Mouse (Mus musculus) liver, postnatal 0 days (tissue): ENCODE measurements around the gene Palmd. TPM values are rescaled to one million over a fixed set of nuclear protein-coding genes. Genes with fewer than 3 reads are reported as not detected.
A peak's percentile ranks its signal among the peaks of the same experiment; 100 is the strongest.

Source experiments
- ATAC-seq: fragments of 200-750 bp; cut with Nextera tagmentation; 2 replicates; pipeline ENCODE4 v1.8.0; 2017; ENCODE audit warnings: mild to moderate bottlenecking, moderate library complexity
- DNase-seq: peaks from one replicate; pipeline ENCODE4 v3.0.0-alpha.2; 2016
- H3K27ac ChIP-seq: fragments of 300-500 bp; sonication (generic); 2 replicates; pipeline ENCODE4 v1.5.1; 2014; ENCODE audit warnings: antibody characterized with exemption, moderate library complexity, mild to moderate bottlenecking, low read depth
- H3K27me3 ChIP-seq: fragments of 300-500 bp; sonication (generic); 2 replicates; pipeline ENCODE4 v1.6.1; 2014; ENCODE audit warnings: low read length, control low read depth, mixed read lengths; ENCODE audit not compliant: insufficient read depth
- H3K36me3 ChIP-seq: fragments of 300-500 bp; sonication (generic); replicated peaks from 2 replicates; pipeline ENCODE4 v1.6.1; 2014; ENCODE audit warnings: mild to moderate bottlenecking, control low read depth, low read length, moderate library complexity, mixed read lengths; ENCODE audit not compliant: insufficient read depth
- H3K4me1 ChIP-seq: fragments of 300-500 bp; sonication (generic); 2 replicates; pipeline ENCODE4 v1.6.1; 2014; ENCODE audit warnings: antibody characterized with exemption, mild to moderate bottlenecking, control low read depth; ENCODE audit not compliant: insufficient read depth
- H3K4me2 ChIP-seq: fragments of 300-500 bp; sonication (generic); 2 replicates; pipeline ENCODE4 v1.6.1; 2014; ENCODE audit warnings: low read depth, mild to moderate bottlenecking, low read length, moderate library complexity, mixed read lengths
- H3K4me3 ChIP-seq: fragments of 300-500 bp; sonication (generic); 2 replicates; pipeline ENCODE4 v1.5.1; 2014; ENCODE audit warnings: low read depth, low read length
- H3K9ac ChIP-seq: fragments of 300-500 bp; sonication (generic); replicated peaks from 2 replicates; pipeline ENCODE4 v1.6.1; 2014; ENCODE audit warnings: mild to moderate bottlenecking, moderate library complexity
- H3K9me3 ChIP-seq: fragments of 300-500 bp; sonication (generic); 2 replicates; pipeline ENCODE4 v1.6.1; 2016; ENCODE audit warnings: mild to moderate bottlenecking, control low read depth, low read length, mixed read lengths
- CTCF ChIP-seq: sonication (generic); IDR thresholded peaks from 2 replicates; pipeline ENCODE4 v1.5.1; 2016; ENCODE audit warnings: antibody characterized with exemption, low read depth
- EP300 ChIP-seq: IDR thresholded peaks from 2 replicates; pipeline ENCODE4 v1.6.1; 2016; ENCODE audit warnings: antibody characterized with exemption, low read depth, mild to moderate bottlenecking
- WGBS: fragments of 180-500 bp; shearing (Covaris S2); extraction: QIAGEN DNeasy Blood & Tissue Kit; methylation state at CpG from one replicate; pipeline ENCODE4 v1.1.7; 2014; ENCODE audit not compliant: insufficient replicate concordance; 5-methylcytosine and 5-hydroxymethylcytosine counted together
- polyA plus RNA-seq: library from polyadenylated mRNA; unstranded; fragments of >200 nt; fragmentation: Nextera tagmentation; extraction: Ambion mirVana; gene quantifications from 2 replicates; pipeline ENCODE4 v1.2.1, GENCODE M21; 2015

Gene Palmd
- polyA plus RNA-seq, 1 experiment from 2014 or later: 31.0 TPM

DNA sequence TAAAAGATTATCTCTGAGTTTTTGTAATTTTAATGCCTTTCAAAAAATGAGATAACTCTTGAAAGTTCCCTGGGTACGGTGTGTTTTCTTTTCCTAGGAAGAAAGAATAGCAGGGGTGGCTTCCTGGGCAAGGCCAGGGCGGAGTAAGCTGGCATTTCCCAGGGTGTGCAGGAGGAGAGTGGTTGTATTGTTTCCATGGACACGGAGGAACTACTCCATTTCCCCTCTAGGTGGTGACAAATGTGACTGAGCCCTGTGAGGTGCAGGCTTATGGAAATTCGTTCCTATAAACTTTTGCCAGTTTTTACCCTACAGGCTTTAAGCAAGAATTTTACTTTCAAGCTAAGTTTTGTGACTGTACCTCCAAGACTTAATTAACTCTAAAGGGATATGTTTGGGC, 2.6 kb downstream of the Palmd start:
- no peaks in the 10 kb centered on the region for H3K4me1 ChIP-seq
- no peaks in the 10 kb centered on the region for H3K36me3 ChIP-seq
- peak overlapping the region; percentile 91 for H3K27ac ChIP-seq
- WGBS: 14% methylated on average over 4 of the region's 4 CpGs
- H3K4me2 ChIP-seq: peak overlapping the region; percentile 54
- peak; percentile 80 for ATAC-seq
- no peaks in the 10 kb centered on the region for H3K9me3 ChIP-seq
- peak; percentile 36 for DNase-seq
- peak overlapping the region; percentile 33; the same call in 1 of the 2 replicates for H3K4me3 ChIP-seq
- no peaks in the 10 kb centered on the region for H3K27me3 ChIP-seq
- H3K9ac ChIP-seq: no peak overlapping the region
- TF ChIP-seq EP300: no peak
- TF ChIP-seq CTCF: peak; percentile 63

- no peaks in the 10 kb centered on the region for H3K9me3 ChIP-seq
- H3K9ac ChIP-seq: no peak overlapping the region
- DNase-seq: no peak
- WGBS: 83% methylated on average over 9 of the region's 9 CpGs
- no peak overlapping the region for H3K4me2 ChIP-seq
- no peaks in the 10 kb centered on the region for H3K36me3 ChIP-seq
- TF ChIP-seq CTCF (no peak), EP300 (no peak)
- H3K27ac ChIP-seq: no peak overlapping the region
- H3K4me3 ChIP-seq: no peak overlapping the region
- no peaks in the 10 kb centered on the region for H3K27me3 ChIP-seq
- no peak for ATAC-seq
- H3K4me1 ChIP-seq: no peaks in the 10 kb centered on the region
These were observed 4.4 kb downstream of the Palmd start for GRCm38 (mm10) chr3:116964426-116964825.

- Histone ChIP-seq H3K36me3 (no peaks in the 10 kb centered on the region), H3K27ac (no peak overlapping the region), H3K9ac (no peak overlapping the region), H3K4me1 (no peaks in the 10 kb centered on the region), H3K4me3 (no peak overlapping the region), H3K9me3 (no peaks in the 10 kb centered on the region), H3K27me3 (no peaks in the 10 kb centered on the region), H3K4me2 (no peak overlapping the region)
- TF ChIP-seq CTCF: no peak
- no peak for TF ChIP-seq EP300
- no peak for DNase-seq
- 55% methylated on average over 4 of the region's 4 CpGs for WGBS
- ATAC-seq: no peak
These were observed 5.6 kb downstream of the Palmd start for GRCm38 (mm10) chr3:116963213-116963612.

- Histone ChIP-seq H3K4me2 (no peak overlapping the region), H3K9me3 (no peaks in the 10 kb centered on the region), H3K36me3 (no peaks in the 10 kb centered on the region), H3K27ac (no peak overlapping the region), H3K27me3 (no peaks in the 10 kb centered on the region), H3K4me1 (no peaks in the 10 kb centered on the region), H3K4me3 (no peak overlapping the region), H3K9ac (no peak overlapping the region)
- no peak for TF ChIP-seq EP300
- no peak for TF ChIP-seq CTCF
- DNase-seq: no peak
- whole genome bisulfite sequencing: 79% methylated on average over 15 of the region's 15 CpGs
- ATAC-seq: no peak
These were observed 7.2 kb downstream of the Palmd start for GRCm38 (mm10) chr3:116961354-116962142.

DNA sequence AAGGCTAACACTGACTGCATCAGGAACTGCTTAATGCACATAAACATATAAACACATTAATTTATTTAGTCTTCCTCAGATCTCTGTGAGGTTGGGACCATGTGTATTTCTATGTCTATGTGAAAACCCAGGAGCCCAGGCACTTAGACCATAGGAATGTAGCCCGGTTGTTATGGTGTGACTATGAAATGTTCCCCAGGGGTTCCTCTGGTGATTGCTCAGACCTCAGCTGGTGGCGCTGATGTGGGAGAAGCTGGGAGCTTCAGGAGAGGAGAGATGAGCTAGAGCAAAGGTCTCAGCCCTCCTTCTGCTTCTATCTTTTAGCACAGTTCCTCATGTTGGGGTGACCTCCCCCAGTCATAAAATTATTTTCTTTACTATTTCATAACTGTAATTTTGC, 8.4 kb downstream of the Palmd start:
- H3K4me1 ChIP-seq: no peaks in the 10 kb centered on the region
- WGBS: 65% methylated on average over 2 of the region's 2 CpGs
- H3K9ac ChIP-seq: no peak overlapping the region
- H3K27me3 ChIP-seq: no peaks in the 10 kb centered on the region
- ATAC-seq (no peak), DNase-seq (no peak)
- no peaks in the 10 kb centered on the region for H3K36me3 ChIP-seq
- TF ChIP-seq CTCF: no peak
- TF ChIP-seq EP300: no peak
- H3K27ac ChIP-seq: no peak overlapping the region
- H3K9me3 ChIP-seq: no peaks in the 10 kb centered on the region
- H3K4me3 ChIP-seq: no peak overlapping the region
- H3K4me2 ChIP-seq: no peak overlapping the region

DNA sequence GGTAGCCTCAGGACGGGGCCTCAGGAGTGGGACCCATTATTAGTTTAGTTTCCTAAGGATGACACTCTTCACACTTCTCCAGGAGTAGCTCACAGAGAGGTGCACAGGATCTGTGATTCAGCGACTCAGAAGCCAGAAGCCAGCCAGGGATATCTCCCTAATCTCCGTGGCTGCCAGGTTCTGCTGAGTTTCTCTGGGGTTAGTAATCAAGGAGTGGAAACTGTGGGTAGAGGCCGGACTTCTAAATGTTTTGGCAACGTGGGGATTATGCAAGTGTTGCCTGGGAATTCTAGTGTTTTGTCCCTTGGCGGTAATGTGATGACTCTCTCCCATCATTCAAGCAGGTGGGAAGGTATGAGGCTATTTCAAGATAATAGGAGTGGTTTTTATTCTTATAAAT, 13.7 kb downstream of the Palmd start:
- no peak for ATAC-seq
- 63% methylated on average over 6 of the region's 6 CpGs for WGBS
- H3K4me2 ChIP-seq: no peak overlapping the region
- H3K9me3 ChIP-seq: no peaks in the 10 kb centered on the region
- peaks cover 9% of the 10 kb centered on the region for H3K4me1 ChIP-seq
- TF ChIP-seq CTCF (no peak), EP300 (no peak)
- no peak overlapping the region for H3K4me3 ChIP-seq
- no peak overlapping the region for H3K27ac ChIP-seq
- H3K36me3 ChIP-seq: no peaks in the 10 kb centered on the region
- DNase-seq: no peak
- no peaks in the 10 kb centered on the region for H3K27me3 ChIP-seq
- H3K9ac ChIP-seq: no peak overlapping the region
